Mouse (Mus musculus) MEL (cell line): Measurements from ENCODE around the gene Bcl6. TPM values are rescaled to one million over a fixed set of nuclear protein-coding genes. Genes with fewer than 3 reads are reported as not detected.

ENCODE experiments used
- DNase-seq: peaks from one replicate; pipeline ENCODE4 v3.0.0; 2011; ENCODE audit warnings: low read depth, low spot score
- H3K27ac ChIP-seq: 2 replicates; pipeline ENCODE4 v1.5.1; 2012; ENCODE audit warnings: low read depth, mild to moderate bottlenecking, control low read depth, low read length, moderate library complexity; ENCODE audit not compliant: control insufficient read depth
- H3K27me3 ChIP-seq, 2 experiments: fragments of 150-350 bp in 1 of 2; sonication (generic) in 1 of 2; 2 replicates each; pipeline ENCODE4 v1.6.1; 2012; ENCODE audit warnings: low read length in 2 of 2, mild to moderate bottlenecking in 2 of 2, improper control_type of control experiment in 1 of 2, moderate library complexity in 1 of 2; ENCODE audit not compliant: insufficient read depth in 2 of 2, control insufficient read depth in 1 of 2
- H3K36me3 ChIP-seq, 2 experiments: 2 replicates each; pipeline ENCODE4 v1.6.1; 2012 to 2014; ENCODE audit warnings: low read length in 2 of 2, improper control_type of control experiment in 1 of 2, inconsistent platforms in 1 of 2, mild to moderate bottlenecking in 1 of 2; ENCODE audit not compliant: insufficient read depth in 2 of 2, control insufficient read depth in 1 of 2
- H3K4me1 ChIP-seq, 2 experiments: fragments of 150-350 bp in 1 of 2; sonication (generic) in 1 of 2; 2 replicates each; pipeline ENCODE4 v1.6.1; 2012; ENCODE audit warnings: low read length in 2 of 2, improper control_type of control experiment in 1 of 2, mild to moderate bottlenecking in 1 of 2; ENCODE audit not compliant: insufficient read depth in 2 of 2, control insufficient read depth in 1 of 2
- H3K4me3 ChIP-seq, 2 experiments: fragments of 150-350 bp in 1 of 2; sonication (generic) in 1 of 2; 2 replicates each; pipeline ENCODE4 v1.5.1; 2012; ENCODE audit warnings: low read depth in 2 of 2, low read length in 2 of 2, mild to moderate bottlenecking in 2 of 2, moderate library complexity in 2 of 2, control low read depth in 1 of 2, improper control_type of control experiment in 1 of 2; ENCODE audit not compliant: control insufficient read depth in 1 of 2, insufficient read depth in 1 of 2
- H3K79me2 ChIP-seq: 2 replicates; pipeline ENCODE4 v1.6.1; 2012; ENCODE audit warnings: mild to moderate bottlenecking, low read length, moderate library complexity; ENCODE audit not compliant: control insufficient read depth, poor library complexity, insufficient read depth
- H3K9ac ChIP-seq: 2 replicates; pipeline ENCODE4 v1.6.1; 2012; ENCODE audit warnings: low read depth, mild to moderate bottlenecking, control low read depth, low read length, moderate library complexity; ENCODE audit not compliant: control insufficient read depth, poor library complexity, severe bottlenecking
- H3K9me3 ChIP-seq: fragments of 150-350 bp; sonication (generic); replicated peaks from 2 replicates; pipeline ENCODE4 v1.6.1; 2012; ENCODE audit warnings: mild to moderate bottlenecking, low read length, improper control_type of control experiment, moderate library complexity; ENCODE audit not compliant: insufficient read depth
- CTCF ChIP-seq, 3 experiments: IDR thresholded peaks in 2 of 3; conservative IDR thresholded peaks in 1 of 3; 2 replicates each; pipeline ENCODE4 v1.5.1; 2011 to 2012; ENCODE audit warnings: low read length in 3 of 3, low read depth in 2 of 3, mild to moderate bottlenecking in 2 of 3, improper control_type of control experiment in 1 of 3, inconsistent platforms in 1 of 3, mixed read lengths in 1 of 3, moderate library complexity in 1 of 3; ENCODE audit not compliant: control insufficient read depth in 1 of 3, insufficient read depth in 1 of 3, poor library complexity in 1 of 3, severe bottlenecking in 1 of 3
- E2F4 ChIP-seq: IDR thresholded peaks from 2 replicates; pipeline ENCODE4 v1.6.1; 2011; ENCODE audit warnings: low read depth, low read length, improper control_type of control experiment, borderline replicate concordance
- GATA1 ChIP-seq: IDR thresholded peaks from 2 replicates; pipeline ENCODE4 v1.6.1; 2011; ENCODE audit warnings: low read depth, low read length, improper control_type of control experiment
- HCFC1 ChIP-seq: IDR thresholded peaks from 2 replicates; pipeline ENCODE4 v1.6.1; 2012; ENCODE audit warnings: low read depth, mild to moderate bottlenecking, inconsistent platforms, low read length, improper control_type of control experiment, moderate library complexity
- KAT2A ChIP-seq: conservative IDR thresholded peaks from 2 replicates; pipeline ENCODE4 v1.6.1; 2012; ENCODE audit warnings: low read depth, low read length, improper control_type of control experiment, inconsistent platforms
- MEF2A ChIP-seq: IDR thresholded peaks from 2 replicates; pipeline ENCODE4 v1.6.1; 2014; ENCODE audit warnings: low read depth, mild to moderate bottlenecking, inconsistent platforms, low read length, improper control_type of control experiment; ENCODE audit not compliant: poor library complexity, insufficient replicate concordance, severe bottlenecking; ENCODE audit errors: extremely low read depth
- MXI1 ChIP-seq: IDR thresholded peaks from 2 replicates; pipeline ENCODE4 v1.6.1; 2011; ENCODE audit warnings: mild to moderate bottlenecking, low read depth, low read length, improper control_type of control experiment
- MYB ChIP-seq: IDR thresholded peaks from 2 replicates; pipeline ENCODE4 v1.6.1; 2011; ENCODE audit warnings: mild to moderate bottlenecking, low read depth, low read length, improper control_type of control experiment
- MYC ChIP-seq: IDR thresholded peaks from 2 replicates; pipeline ENCODE4 v1.6.1; 2011; ENCODE audit warnings: low read depth, mild to moderate bottlenecking, low read length, improper control_type of control experiment, moderate library complexity
- NELFE ChIP-seq: IDR thresholded peaks from 2 replicates; pipeline ENCODE4 v1.6.1; 2011; ENCODE audit warnings: low read depth, low read length, improper control_type of control experiment
- NRF1 ChIP-seq: IDR thresholded peaks from 2 replicates; pipeline ENCODE4 v1.6.1; 2014; ENCODE audit warnings: low read depth, mild to moderate bottlenecking, inconsistent platforms, low read length, improper control_type of control experiment, moderate library complexity; ENCODE audit not compliant: poor library complexity, insufficient read depth, severe bottlenecking
- POLR2A ChIP-seq, 2 experiments: IDR thresholded peaks; 2 replicates each; pipeline ENCODE4 v1.6.1; 2011 to 2012; ENCODE audit warnings: low read length in 2 of 2, mild to moderate bottlenecking in 2 of 2, control low read depth in 1 of 2, improper control_type of control experiment in 1 of 2, low read depth in 1 of 2, moderate library complexity in 1 of 2; ENCODE audit not compliant: control insufficient read depth in 1 of 2, insufficient read depth in 1 of 2, poor library complexity in 1 of 2
- POLR2AphosphoS2 ChIP-seq: IDR thresholded peaks from 2 replicates; pipeline ENCODE4 v1.6.1; 2011; ENCODE audit warnings: low read length, improper control_type of control experiment
- POLR2AphosphoS5 ChIP-seq: IDR thresholded peaks from 2 replicates; pipeline ENCODE4 v1.6.1; 2012; ENCODE audit warnings: low read depth, borderline replicate concordance, mild to moderate bottlenecking, inconsistent platforms, low read length, moderate library complexity, mixed read lengths
- RCOR1 ChIP-seq: IDR thresholded peaks from 2 replicates; pipeline ENCODE4 v1.6.1; 2012; ENCODE audit warnings: low read depth, mild to moderate bottlenecking, inconsistent platforms, low read length, improper control_type of control experiment
- SIN3A ChIP-seq: IDR thresholded peaks from 2 replicates; pipeline ENCODE4 v1.6.1; 2012; ENCODE audit warnings: low read length, improper control_type of control experiment, inconsistent platforms
- TAL1 ChIP-seq: IDR thresholded peaks from 2 replicates; pipeline ENCODE4 v1.6.1; 2012; ENCODE audit warnings: mild to moderate bottlenecking, inconsistent platforms, low read length, moderate library complexity, mixed read lengths
- UBTF ChIP-seq: IDR thresholded peaks from 2 replicates; pipeline ENCODE4 v1.6.1; 2012; ENCODE audit warnings: low read depth, mild to moderate bottlenecking, inconsistent platforms, low read length, improper control_type of control experiment, moderate library complexity, borderline replicate concordance; ENCODE audit not compliant: insufficient read depth
- USF2 ChIP-seq, 2 experiments: IDR thresholded peaks; 2 replicates each; pipeline ENCODE4 v1.6.1; 2011 to 2012; ENCODE audit warnings: improper control_type of control experiment in 2 of 2, low read length in 2 of 2, borderline replicate concordance in 1 of 2, inconsistent platforms in 1 of 2, low read depth in 1 of 2, mild to moderate bottlenecking in 1 of 2; ENCODE audit not compliant: insufficient read depth in 1 of 2
- ZC3H11A ChIP-seq: IDR thresholded peaks from 2 replicates; pipeline ENCODE4 v1.6.1; 2012; ENCODE audit warnings: low read depth, mild to moderate bottlenecking, inconsistent platforms, low read length, improper control_type of control experiment
- ZNF384 ChIP-seq: IDR thresholded peaks from 2 replicates; pipeline ENCODE4 v1.6.1; 2012; ENCODE audit warnings: low read depth, mild to moderate bottlenecking, inconsistent platforms, low read length, improper control_type of control experiment
- polyA plus RNA-seq, 2 experiments: library from polyadenylated mRNA; stranded (reverse) in 1 of 2; unstranded in 1 of 2; fragments of >175 nt in 1 of 2; fragments of >200 nt in 1 of 2; gene quantifications; 2 replicates each; pipeline versions ENCODE4 v1.2.1 to v1.2.4; 2012; ENCODE audit warnings: low replicate concordance in 2 of 2, low read depth in 1 of 2; ENCODE audit not compliant: insufficient read length in 2 of 2, insufficient read depth in 1 of 2, missing spikeins in 1 of 2
- total RNA-seq: library from RNA; depleted of rRNA; stranded (reverse); fragments of 300-350 nt; gene quantifications from 2 replicates; pipeline ENCODE4 v1.2.3, GENCODE M21; 2012

The Bcl6 gene
- total and polyA plus RNA-seq, 3 experiments, result not detected

GRCm38 (mm10) chr16:23985467-23985861, 3.2 kb downstream of the Bcl6 start:
- Histone ChIP-seq H3K36me3 (no peaks in the 10 kb centered on the region), H3K4me3 (no peak overlapping the region), H3K79me2 (no peaks in the 10 kb centered on the region), H3K27me3 (no peaks in the 10 kb centered on the region), H3K4me1 (no peaks in the 10 kb centered on the region), H3K9me3 (no peaks in the 10 kb centered on the region), H3K27ac (no peak overlapping the region), H3K9ac (no peak overlapping the region)
- no peak for DNase-seq
- TF ChIP-seq POLR2A (IDR thresholded peaks at IDR 0.05; ENCODE audit: control insufficient read depth in 1 of 2, insufficient read depth in 1 of 2, low read depth in 1 of 2, low read length in 2 of 2, poor library complexity in 1 of 2) (no peak), KAT2A (no peak), MEF2A (no peak), NELFE (no peak), E2F4 (no peak), GATA1 (no peak), MYB (no peak)

- no peaks in the 10 kb centered on the region for H3K79me2 ChIP-seq
- no peak overlapping the region for H3K27ac ChIP-seq
- no peak overlapping the region for H3K4me3 ChIP-seq
- H3K9ac ChIP-seq, result no peak overlapping the region
- H3K4me1 ChIP-seq, result no peaks in the 10 kb centered on the region
- H3K27me3 ChIP-seq, result no peaks in the 10 kb centered on the region
- TF ChIP-seq MXI1, result no peak
- TF ChIP-seq NELFE, result no peak
- no peak for TF ChIP-seq GATA1
- no peak for TF ChIP-seq POLR2AphosphoS2
- no peak for TF ChIP-seq TAL1
- no peak for TF ChIP-seq POLR2AphosphoS5
- no peak for TF ChIP-seq ZNF384
- TF ChIP-seq CTCF (IDR thresholded peaks at IDR 0.05 in 2 of 3, conservative IDR thresholded peaks at IDR 0.05 in 1 of 3; ENCODE audit: control insufficient read depth in 1 of 3, insufficient read depth in 1 of 3, low read depth in 2 of 3, low read length in 3 of 3, poor library complexity in 1 of 3, severe bottlenecking in 1 of 3), result no peak
- no peak for TF ChIP-seq RCOR1
- no peak for TF ChIP-seq UBTF
- no peak for TF ChIP-seq ZC3H11A
- TF ChIP-seq USF2 (IDR thresholded peaks at IDR 0.05; ENCODE audit: borderline replicate concordance in 1 of 2, insufficient read depth in 1 of 2, low read depth in 1 of 2, low read length in 2 of 2), result no peak
- no peak for TF ChIP-seq MEF2A
- TF ChIP-seq HCFC1, result no peak
- TF ChIP-seq SIN3A, result no peak
- TF ChIP-seq NRF1, result no peak
- no peak for TF ChIP-seq MYC
- DNase-seq, result no peak
- H3K9me3 ChIP-seq, result no peaks in the 10 kb centered on the region
- H3K36me3 ChIP-seq, result no peaks in the 10 kb centered on the region
Observed at GRCm38 (mm10) chr16:23984760-23985466, 3.7 kb downstream of the Bcl6 start.
